1 mouse cellular context compared by ENCODE assay signal in genomic region chr5:51840638-51841329, GRCm38 (mm10).
A peak's percentile ranks its signal among the peaks of the same experiment; 100 is the strongest.
TF ChIP-seq lines count a peak whose summit lies in the region.

No protein-coding gene starts in this region.

TF ChIP-seq in MEL, 35 proteins besides CTCF, POLR2A, EP300 and RAD21 (continued from another document):
- no peak for TF ChIP-seq E2F4 (IDR thresholded peaks at IDR 0.05; ENCODE audit: borderline replicate concordance, low read depth, low read length)
- no peak for TF ChIP-seq MEF2A (IDR thresholded peaks at IDR 0.05; ENCODE audit: extremely low read depth, insufficient replicate concordance, low read depth, low read length, poor library complexity, severe bottlenecking)
- no peak for TF ChIP-seq USF2 (IDR thresholded peaks at IDR 0.05; ENCODE audit: borderline replicate concordance in 1 of 2, insufficient read depth in 1 of 2, low read depth in 1 of 2, low read length in 2 of 2)
- no peak for TF ChIP-seq JUND (IDR thresholded peaks at IDR 0.05; ENCODE audit: low read depth, low read length)
- peak; percentile 44; the same call in 1 of the 2 replicates for TF ChIP-seq MYC (IDR thresholded peaks at IDR 0.05; ENCODE audit: low read depth, low read length)
- TF ChIP-seq SIN3A (IDR thresholded peaks at IDR 0.05; ENCODE audit: low read length), result peak; percentile 46; the same call in 1 of the 2 replicates
- no peak for TF ChIP-seq NELFE (IDR thresholded peaks at IDR 0.05; ENCODE audit: low read depth, low read length)
- no peak for TF ChIP-seq MYB (IDR thresholded peaks at IDR 0.05; ENCODE audit: low read depth, low read length)
- TF ChIP-seq MXI1 (IDR thresholded peaks at IDR 0.05; ENCODE audit: low read depth, low read length), result peak; percentile 58; the same call in 1 of the 2 replicates
- TF ChIP-seq MAFK (IDR thresholded peaks at IDR 0.05; ENCODE audit: borderline replicate concordance, low read depth, low read length), result no peak
